Mouse (Mus musculus) urinary bladder, adult 18-20 months (tissue): Measurements from ENCODE around the gene Cnot4.
"Not testable (repeated sequence)": the region's sequence is repeated elsewhere in the genome, so short reads cannot be mapped to it uniquely, and the experiment has no call there.

Experiments
- DNase-seq, 2 experiments: peaks; one replicate each; pipeline ENCODE4 v3.0.0; 2022; ENCODE audit warnings: low spot score in 2 of 2, mixed read lengths in 2 of 2

Cnot4 gene

GRCm38 (mm10) chr6:35133579-35134488, at the start of gene Cnot4:
Cnot4 (minus strand) TSS chr6:35133724.
- peak; percentile 97 to 99 for DNase-seq

- not testable (repeated sequence) for DNase-seq
Measured at GRCm38 (mm10) chr6:35179299-35179698, 45.8 kb upstream of the Cnot4 start.

- peak in 1 of 2 experiments; percentile 6 for DNase-seq
Measured at GRCm38 (mm10) chr6:35177650-35178272, 44.2 kb upstream of the Cnot4 start.

GRCm38 (mm10) chr6:35176979-35177649, 43.6 kb upstream of the Cnot4 start, which contains the start of gene Nup205:
Nup205 (plus strand) TSS chr6:35177421.
- DNase-seq, result peak; percentile 66 to 92

- DNase-seq, result no peak
Measured at GRCm38 (mm10) chr6:35173181-35173580, 39.7 kb upstream of the Cnot4 start.

- DNase-seq, result not testable (repeated sequence)
Measured at GRCm38 (mm10) chr6:35172028-35172427, 38.5 kb upstream of the Cnot4 start.

- DNase-seq, result no peak
Measured at GRCm38 (mm10) chr6:35169250-35169649, 35.7 kb upstream of the Cnot4 start.

GRCm38 (mm10) chr6:35154540-35154939, 21.0 kb upstream of the Cnot4 start:
- no peak for DNase-seq

- DNase-seq, result no peak
Measured at GRCm38 (mm10) chr6:35147726-35148422, 14.3 kb upstream of the Cnot4 start.

- no peak for DNase-seq
Measured at GRCm38 (mm10) chr6:35145569-35145968, 12.0 kb upstream of the Cnot4 start.

GRCm38 (mm10) chr6:35140351-35140750, 6.8 kb upstream of the Cnot4 start:
- DNase-seq, result no peak

- DNase-seq, result no peak
Measured at GRCm38 (mm10) chr6:35134844-35135243, 1.3 kb upstream of the Cnot4 start.

GRCm38 (mm10) chr6:35133246-35133578, 312 bp downstream of the Cnot4 start:
- DNase-seq, result no peak

GRCm38 (mm10) chr6:35132806-35133205, 718 bp downstream of the Cnot4 start:
- peak in 1 of 2 experiments; percentile 22 for DNase-seq

- no peak for DNase-seq
Measured at GRCm38 (mm10) chr6:35122488-35122887, 11.0 kb downstream of the Cnot4 start.

- DNase-seq, result no peak
Measured at GRCm38 (mm10) chr6:35121925-35122324, 11.6 kb downstream of the Cnot4 start.

GRCm38 (mm10) chr6:35102457-35102856, 31.1 kb downstream of the Cnot4 start:
- DNase-seq, result no peak

- DNase-seq, result no peak
Measured at GRCm38 (mm10) chr6:35084927-35085326, 48.6 kb downstream of the Cnot4 start.

GRCm38 (mm10) chr6:35075148-35075547, 58.4 kb downstream of the Cnot4 start:
- DNase-seq, result no peak

GRCm38 (mm10) chr6:35071261-35071660, 62.3 kb downstream of the Cnot4 start:
- no peak for DNase-seq

- DNase-seq, result no peak
Measured at GRCm38 (mm10) chr6:35062446-35062845, 71.1 kb downstream of the Cnot4 start.

GRCm38 (mm10) chr6:35043127-35043526, 90.4 kb downstream of the Cnot4 start:
- DNase-seq, result no peak
